Mouse (Mus musculus) activated CD4-positive, CD25-positive, alpha-beta regulatory T cell, adult 4 months (primary cell): ENCODE measurements around the gene Dlg4. TPM values are rescaled to one million over a fixed set of nuclear protein-coding genes. Genes with fewer than 3 reads are reported as not detected.

ENCODE experiments used
- polyA plus RNA-seq, 2 experiments: library from polyadenylated mRNA; unstranded; fragments of 100-300 nt; shearing (Covaris generic); gene quantifications; one replicate each; pipeline ENCODE4 v1.2.1; 2017

Dlg4 gene
- polyA plus RNA-seq, 2 experiments from 2014 or later: 9.7 to 11.6 TPM

Other genes with a start within 250 kb of the Dlg4 start
- 1 to 10 TPM in 1 of 2 experiments, under 1 TPM in 1; 0.66 to 4.1 TPM for gene Chrnb1, start 221.0 kb upstream of the Dlg4 start, polyA plus RNA-seq
- gene Fgf11, start 215.1 kb upstream of the Dlg4 start, polyA plus RNA-seq: not detected
- gene Tmem102, start 211.3 kb upstream of the Dlg4 start, polyA plus RNA-seq: not detected
- gene Gm39566, start 201.6 kb upstream of the Dlg4 start, polyA plus RNA-seq: under 1 TPM in 1 of 2 experiments, not detected in 1; 0.08 TPM
- not detected for gene Spem2, start 198.5 kb upstream of the Dlg4 start, polyA plus RNA-seq
- not detected for gene Spem1, start 194.8 kb upstream of the Dlg4 start, polyA plus RNA-seq
- under 1 TPM; 0.59 to 0.66 TPM for gene Nlgn2, start 179.2 kb upstream of the Dlg4 start, polyA plus RNA-seq
- gene Tmem256, start 178.4 kb upstream of the Dlg4 start, polyA plus RNA-seq: 100 to 1,000 TPM; 127 to 138 TPM
- 10 to 100 TPM; 15.4 to 17.5 TPM for gene Plscr3, start 170.6 kb upstream of the Dlg4 start, polyA plus RNA-seq
- not detected for gene Tnk1, start 158.2 kb upstream of the Dlg4 start, polyA plus RNA-seq
- gene Tmem95, start 138.9 kb upstream of the Dlg4 start, polyA plus RNA-seq: not detected
- gene Kctd11, start 135.5 kb upstream of the Dlg4 start, polyA plus RNA-seq: under 1 TPM in 1 of 2 experiments, not detected in 1; 0.56 TPM
- 100 to 1,000 TPM; 213 to 273 TPM for gene Acap1, start 121.4 kb upstream of the Dlg4 start, polyA plus RNA-seq
- gene 2810408A11Rik, start 116.0 kb upstream of the Dlg4 start, polyA plus RNA-seq: 1 to 10 TPM; 1.1 to 1.2 TPM
- gene Neurl4, start 115.9 kb upstream of the Dlg4 start, polyA plus RNA-seq: 1 to 10 TPM; 7.9 to 8.0 TPM
- gene Gps2, start 103.1 kb upstream of the Dlg4 start, polyA plus RNA-seq: 100 to 1,000 TPM in 1 of 2 experiments, 10 to 100 TPM in 1; 90.7 to 106 TPM
- gene Eif5a, start 95.0 kb upstream of the Dlg4 start, polyA plus RNA-seq: 1,000 to 10,000 TPM; 1,092 to 1,351 TPM
- not detected for gene Ybx2, start 81.1 kb upstream of the Dlg4 start, polyA plus RNA-seq
- not detected for gene Slc2a4, start 68.8 kb upstream of the Dlg4 start, polyA plus RNA-seq
- not detected for gene Cldn7, start 52.2 kb upstream of the Dlg4 start, polyA plus RNA-seq
- gene Ctdnep1, start 35.8 kb upstream of the Dlg4 start, polyA plus RNA-seq: 10 to 100 TPM; 21.4 to 24.8 TPM
- 10 to 100 TPM; 62.1 to 69.7 TPM for gene Elp5, start 34.4 kb upstream of the Dlg4 start, polyA plus RNA-seq
- gene Gabarap, start 25.8 kb upstream of the Dlg4 start, polyA plus RNA-seq: 100 to 1,000 TPM; 343 to 373 TPM
- gene Phf23, start 21.2 kb upstream of the Dlg4 start, polyA plus RNA-seq: 10 to 100 TPM; 32.1 to 44.9 TPM
- 1 to 10 TPM; 2.7 to 3.9 TPM for gene Dvl2, start 16.3 kb upstream of the Dlg4 start, polyA plus RNA-seq
- 100 to 1,000 TPM; 107 to 139 TPM for gene Acadvl, start 1.5 kb upstream of the Dlg4 start, polyA plus RNA-seq
- gene Asgr1, start 37.1 kb downstream of the Dlg4 start, polyA plus RNA-seq: not detected
- gene Asgr2, start 75.7 kb downstream of the Dlg4 start, polyA plus RNA-seq: not detected
- gene Mgl2, start 113.4 kb downstream of the Dlg4 start, polyA plus RNA-seq: under 1 TPM in 1 of 2 experiments, not detected in 1; 0.21 TPM
- not detected for gene Clec10a, start 139.3 kb downstream of the Dlg4 start, polyA plus RNA-seq
- not detected for gene Slc16a11, start 195.8 kb downstream of the Dlg4 start, polyA plus RNA-seq
- gene Slc16a13, start 204.1 kb downstream of the Dlg4 start, polyA plus RNA-seq: 1 to 10 TPM; 2.6 to 4.1 TPM
- gene Bcl6b, start 212.9 kb downstream of the Dlg4 start, polyA plus RNA-seq: under 1 TPM; 0.23 to 0.36 TPM
- gene 0610010K14Rik, start 221.0 kb downstream of the Dlg4 start, polyA plus RNA-seq: 100 to 1,000 TPM; 124 to 159 TPM
- 1 to 10 TPM; 5.2 to 7.6 TPM for gene Gm21988, start 222.9 kb downstream of the Dlg4 start, polyA plus RNA-seq
- gene Rnasek, start 222.9 kb downstream of the Dlg4 start, polyA plus RNA-seq: 100 to 1,000 TPM; 228 to 245 TPM
- gene Alox12, start 238.4 kb downstream of the Dlg4 start, polyA plus RNA-seq: not detected